Mouse (Mus musculus) gastrocnemius, postnatal 14 days (tissue): ENCODE results near the gene Snrpe. TPM values are rescaled to one million over a fixed set of nuclear protein-coding genes. Genes with fewer than 3 reads are reported as not detected.
A peak's percentile ranks its signal among the peaks of the same experiment; 100 is the strongest.

Experiments used
- DNase-seq: peaks from one replicate; pipeline ENCODE4 v3.0.0; 2021; ENCODE audit warnings: mixed read lengths
- intact Hi-C: fragments of 180-260 bp; cut with DNase I; formaldehyde crosslinking; loops from one replicate; pipeline ENCODE4 v1.15.1; 2025; ENCODE audit warnings: low total_unique reads
- long read RNA-seq, 2 experiments: library from polyadenylated mRNA; stranded (forward); transcript quantifications; one replicate each; pipeline ENCODE4 v2.0.0; 2021
- total RNA-seq, 2 experiments: library from RNA; stranded (reverse); gene quantifications; 2 replicates each; pipeline ENCODE4 v1.2.3; 2021

Snrpe gene
- 10 to 100 TPM; 67.9 to 72.9 TPM for total RNA-seq
- long read RNA-seq, experiment 1, transcript Snrpe-204 (5 exons, 503 nt), result major isoform, 36 of 37 reads
- long read RNA-seq, experiment 1, partial matches to known transcripts, result 0 of 37 reads
- long read RNA-seq, experiment 1, other reads (novel, unspliced or antisense), result 1 of 37 reads
- long read RNA-seq, experiment 2, transcript Snrpe-204 (5 exons, 503 nt), result major isoform, 52 of 55 reads
- long read RNA-seq, experiment 2, partial matches to known transcripts, result 2 of 55 reads
- long read RNA-seq, experiment 2, other reads (novel, unspliced or antisense), result 0 of 55 reads

- intact Hi-C loops, result loop anchor here (5.0 kb wide), 2 partner anchors 228 to 298 kb away; no protein-coding TSS in a partner anchor
- DNase-seq, result peak; percentile 97
Observed at GRCm38 (mm10) chr1:133609771-133610502, at the start of gene Snrpe. TSS of gene Snrpe (minus strand) at chr1:133610291.

GRCm38 (mm10) chr1:133658878-133659277 is 48.8 kb upstream of the Snrpe start:
- intact Hi-C loops, result no loop called here
- no peak for DNase-seq

GRCm38 (mm10) chr1:133656811-133657210 is 46.7 kb upstream of the Snrpe start:
- intact Hi-C loops, result no loop called here
- no peak for DNase-seq

GRCm38 (mm10) chr1:133653033-133653432 is 42.9 kb upstream of the Snrpe start:
- no peak for DNase-seq
- intact Hi-C loops, result no loop called here

GRCm38 (mm10) chr1:133650288-133651055 is 40.4 kb upstream of the Snrpe start:
- no peak for DNase-seq
- intact Hi-C loops, result no loop called here

- no peak for DNase-seq
- intact Hi-C loops, result no loop called here
Observed at GRCm38 (mm10) chr1:133645652-133646051, 35.6 kb upstream of the Snrpe start.

GRCm38 (mm10) chr1:133641163-133641562 is 31.1 kb upstream of the Snrpe start:
- no peak for DNase-seq
- intact Hi-C loops, result no loop called here

- no peak for DNase-seq
- intact Hi-C loops, result no loop called here
Observed at GRCm38 (mm10) chr1:133638517-133638916, 28.4 kb upstream of the Snrpe start.

GRCm38 (mm10) chr1:133632168-133632567 is 22.1 kb upstream of the Snrpe start:
- intact Hi-C loops, result loop anchor here (5.0 kb wide), 1 partner anchor 85 kb away; no protein-coding TSS in a partner anchor
- DNase-seq, result no peak

GRCm38 (mm10) chr1:133625052-133625451 is 15.0 kb upstream of the Snrpe start:
- no peak for DNase-seq
- intact Hi-C loops, result no loop called here

- intact Hi-C loops, result no loop called here
- DNase-seq, result no peak
Observed at GRCm38 (mm10) chr1:133618311-133618710, 8.2 kb upstream of the Snrpe start.

- no peak for DNase-seq
- intact Hi-C loops, result no loop called here
Observed at GRCm38 (mm10) chr1:133617908-133618307, 7.8 kb upstream of the Snrpe start.

GRCm38 (mm10) chr1:133613817-133614216 is 3.7 kb upstream of the Snrpe start:
- intact Hi-C loops, result loop anchor here (5.0 kb wide), 1 partner anchor 232 kb away; no protein-coding TSS in a partner anchor
- no peak for DNase-seq

- no peak for DNase-seq
- intact Hi-C loops, result loop anchor here (5.0 kb wide), 1 partner anchor 229 kb away; no protein-coding TSS in a partner anchor
Observed at GRCm38 (mm10) chr1:133611436-133611835, 1.3 kb upstream of the Snrpe start.

GRCm38 (mm10) chr1:133610601-133611000 is 510 bp upstream of the Snrpe start:
- intact Hi-C loops, result loop anchor here (5.0 kb wide), 1 partner anchor 228 kb away; no protein-coding TSS in a partner anchor
- DNase-seq, result no peak

- intact Hi-C loops, result no loop called here
- no peak for DNase-seq
Observed at GRCm38 (mm10) chr1:133603174-133603573, 6.9 kb downstream of the Snrpe start.

- intact Hi-C loops, result no loop called here
- DNase-seq, result no peak
Observed at GRCm38 (mm10) chr1:133596298-133597007, 13.6 kb downstream of the Snrpe start.

- DNase-seq, result no peak
- intact Hi-C loops, result loop anchor here (5.0 kb wide), 1 partner anchor 199 kb away; no protein-coding TSS in a partner anchor
Observed at GRCm38 (mm10) chr1:133585995-133586537, 24.0 kb downstream of the Snrpe start.

GRCm38 (mm10) chr1:133571293-133571692 is 38.8 kb downstream of the Snrpe start:
- intact Hi-C loops, result no loop called here
- DNase-seq, result no peak
